Mouse (Mus musculus): ENCODE data around the gene Prtg.

Gene Prtg

DNA sequence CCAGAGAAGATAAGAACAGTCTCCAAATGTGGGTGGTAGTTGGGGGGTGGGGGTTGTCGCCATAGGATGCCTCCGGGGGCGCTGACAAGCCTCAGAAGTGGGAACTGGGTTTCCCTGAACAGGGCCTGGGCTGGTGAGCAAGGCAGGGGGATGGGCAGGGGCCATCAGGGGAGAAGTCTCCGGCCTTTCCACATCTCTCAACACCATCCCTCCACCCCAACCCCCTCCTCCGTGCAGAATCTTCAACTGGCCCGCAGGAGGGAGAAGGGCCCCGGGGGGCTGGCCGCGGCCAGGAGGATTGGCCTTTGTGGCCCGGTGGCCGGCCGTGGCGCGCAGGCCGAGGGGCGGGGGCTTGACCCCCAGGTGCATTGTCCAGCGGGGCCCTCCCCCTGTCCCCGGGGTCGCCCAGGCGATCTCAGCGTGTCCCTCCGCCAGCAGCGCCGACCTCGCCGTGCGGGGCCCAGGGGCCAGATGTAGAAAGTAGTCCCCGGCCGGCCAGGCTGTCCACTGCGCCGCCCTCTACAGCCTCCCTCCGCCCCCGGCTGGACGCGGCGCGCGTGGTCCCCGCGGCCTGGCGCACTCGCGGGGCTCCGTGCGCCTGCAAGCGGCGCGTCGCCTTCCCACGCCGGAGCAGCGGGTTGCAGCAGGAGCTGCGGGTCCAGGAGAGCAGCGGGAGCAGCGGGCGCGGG, at the start of gene Prtg:
Prtg (plus strand) TSS at position 144 of the 689 bp plus-strand sequence.
- DNase-seq (ENCODE audit: low spot score in 2 of 2), result peak; percentile 8 to 13

DNA sequence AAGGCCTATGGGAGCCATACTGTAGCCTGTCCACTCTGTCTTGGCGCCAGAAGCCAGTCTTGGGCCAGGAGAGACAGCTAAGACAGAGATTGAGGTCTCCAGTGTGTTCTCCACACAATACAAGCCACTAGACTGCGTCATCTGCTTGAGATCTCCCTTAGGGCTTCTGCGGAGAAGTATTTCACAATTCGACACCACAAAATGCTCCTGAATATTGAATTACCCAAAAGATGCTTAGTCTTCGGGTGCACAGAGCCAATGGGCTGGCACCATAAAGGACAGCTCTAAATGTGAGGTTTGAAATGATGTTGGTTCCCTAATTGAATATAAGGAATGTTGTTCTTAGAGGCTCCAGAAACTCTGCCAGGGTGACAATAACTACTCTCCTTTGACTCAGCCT, 49.5 kb upstream of the Prtg start:
- DNase-seq (ENCODE audit: low spot score in 2 of 2), result no peak

DNA sequence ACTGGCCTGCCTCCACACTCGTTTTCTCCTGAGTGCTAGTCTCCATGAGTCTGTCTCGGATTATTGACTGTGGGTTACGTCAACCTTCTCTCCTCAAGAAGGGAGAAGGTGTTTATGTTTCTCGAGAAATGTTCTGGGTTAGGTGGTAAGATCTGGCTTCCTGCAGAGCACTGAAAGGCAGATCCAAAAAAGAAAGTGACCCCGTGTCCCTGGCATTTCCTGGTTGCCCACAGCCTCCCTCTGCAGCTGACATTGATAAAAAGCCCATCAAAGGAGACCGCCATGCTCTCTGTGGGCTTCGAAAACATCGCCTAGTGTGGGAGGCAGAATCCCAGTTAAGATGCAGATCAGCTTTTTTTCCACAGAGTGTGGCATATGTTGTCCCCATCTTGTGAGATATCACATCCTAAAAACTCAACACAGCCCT, 48.0 kb upstream of the Prtg start:
- peak in 1 of 2 experiments; percentile 22 for DNase-seq (ENCODE audit: low spot score in 2 of 2)

DNA sequence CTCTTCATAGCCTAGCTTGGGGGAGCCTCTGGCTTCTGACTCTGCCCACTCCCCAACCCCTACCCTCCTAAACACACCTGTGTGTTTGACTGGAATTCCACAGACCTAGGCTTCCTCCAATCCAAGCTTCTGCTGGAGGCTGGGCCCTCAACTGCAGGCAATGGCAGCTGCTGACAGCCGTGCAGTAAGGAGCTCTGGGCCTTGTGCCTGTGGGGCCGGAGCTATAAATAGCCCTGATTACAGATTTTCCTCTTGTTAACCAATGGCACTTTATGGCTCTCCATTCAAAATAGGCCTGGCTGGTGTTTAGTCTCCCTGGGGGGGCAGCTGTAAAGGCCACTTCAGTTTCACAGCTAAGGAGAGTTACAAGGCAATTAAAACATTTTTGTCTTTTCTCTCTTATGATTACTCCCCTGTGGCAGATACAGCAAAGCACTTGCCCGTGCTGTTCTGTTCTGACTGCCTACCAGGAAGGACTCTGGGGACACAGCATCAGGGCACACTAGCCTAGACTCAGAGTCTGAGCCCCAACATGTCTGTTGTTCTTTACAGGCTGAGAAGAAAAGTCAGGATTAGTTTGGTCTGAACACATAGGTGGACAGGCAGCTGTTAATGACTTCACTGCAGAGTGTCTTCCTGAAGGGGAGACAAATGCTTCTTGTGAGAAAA, 43.5 kb upstream of the Prtg start:
- no peak for DNase-seq (ENCODE audit: low spot score in 2 of 2)

DNA sequence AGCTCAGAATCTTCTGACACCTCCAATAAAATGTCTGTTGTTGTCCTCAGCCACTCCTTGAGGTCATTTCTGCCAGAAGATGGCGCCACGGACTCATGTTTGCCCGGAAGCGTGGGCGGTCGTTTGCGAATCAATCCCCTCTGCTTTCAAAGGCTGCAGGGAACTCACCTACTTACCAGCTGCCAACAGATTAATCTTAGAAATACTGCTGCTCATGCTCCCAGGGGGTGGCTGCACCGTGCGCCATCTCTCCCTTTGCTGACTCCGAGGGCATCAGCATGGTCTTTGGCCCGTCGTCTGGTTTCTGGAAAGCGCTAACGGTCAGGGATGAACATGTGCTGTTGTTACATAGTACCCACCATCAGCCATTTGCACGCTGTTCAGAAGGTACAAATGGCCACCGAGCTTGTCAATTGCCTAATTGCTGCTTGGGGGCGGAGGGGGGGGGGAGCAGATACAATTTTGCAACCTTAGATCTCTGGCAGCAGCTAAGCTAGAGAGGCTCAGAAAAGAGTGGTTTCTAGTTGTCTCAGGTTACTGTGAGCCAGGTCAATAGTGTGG, 39.8 kb upstream of the Prtg start:
- peak; percentile 81 to 88 for DNase-seq (ENCODE audit: low spot score in 2 of 2)

DNA sequence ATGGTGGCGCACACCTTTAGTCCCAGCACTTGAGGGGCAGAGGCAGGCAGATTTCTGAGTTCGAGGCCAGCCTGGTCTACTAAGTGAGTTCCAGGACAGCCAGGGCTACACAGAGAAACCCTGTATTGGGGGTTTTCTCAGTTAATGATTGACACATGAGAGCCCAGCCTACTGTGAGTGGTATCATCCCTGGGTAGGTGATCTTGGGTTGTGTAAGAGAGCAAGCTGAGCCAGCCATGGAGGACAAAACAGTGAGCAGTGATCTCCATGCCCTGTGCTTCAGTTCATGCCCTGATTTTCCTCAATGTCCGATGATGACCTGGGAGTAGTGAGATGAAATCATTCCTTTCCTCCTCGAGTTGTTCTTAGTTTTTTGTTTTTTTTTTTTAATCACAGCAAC, 31.7 kb upstream of the Prtg start:
- DNase-seq (ENCODE audit: low spot score in 2 of 2), result no peak

DNA sequence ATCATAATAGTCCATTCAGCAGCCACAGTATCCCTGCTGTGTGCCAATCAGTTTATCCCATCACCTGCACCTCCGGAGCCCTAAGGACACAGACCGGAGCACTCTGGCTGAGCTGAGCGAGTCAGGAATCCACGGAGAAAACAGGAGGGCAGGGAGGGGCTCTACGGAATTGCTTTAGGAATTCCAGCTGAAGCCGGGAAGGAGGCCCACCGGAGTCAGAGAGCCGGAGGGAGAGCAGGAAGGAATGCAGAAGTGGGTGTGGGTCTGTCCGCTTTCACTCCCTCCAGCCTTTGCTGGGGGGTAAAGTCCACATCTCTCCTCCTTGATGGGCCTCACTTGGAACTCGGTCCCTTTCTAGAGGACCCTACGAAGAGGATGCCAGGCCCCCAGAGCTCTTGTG, 27.7 kb upstream of the Prtg start:
- no peak for DNase-seq (ENCODE audit: low spot score in 2 of 2)

DNA sequence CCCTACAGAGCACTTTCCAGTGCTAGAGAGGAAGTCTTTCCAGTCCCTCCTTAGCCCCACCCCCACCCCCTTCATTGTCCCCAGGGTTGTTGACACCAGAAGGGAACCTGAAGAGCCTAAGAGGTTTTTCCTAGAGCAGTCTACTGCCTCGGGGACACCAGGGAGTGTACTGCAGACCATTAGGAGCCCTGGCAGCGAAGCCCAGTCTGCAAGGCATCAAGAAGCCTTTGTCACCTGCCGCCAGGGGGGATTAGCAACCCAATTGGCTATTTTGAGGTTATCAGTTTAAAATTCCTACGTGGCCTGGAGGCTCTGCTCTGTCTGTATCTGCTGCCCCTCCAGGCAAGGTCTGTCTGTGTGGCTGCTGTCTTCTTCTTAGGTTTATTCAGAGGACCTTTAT, 26.9 kb upstream of the Prtg start:
- no peak for DNase-seq (ENCODE audit: low spot score in 2 of 2)

DNA sequence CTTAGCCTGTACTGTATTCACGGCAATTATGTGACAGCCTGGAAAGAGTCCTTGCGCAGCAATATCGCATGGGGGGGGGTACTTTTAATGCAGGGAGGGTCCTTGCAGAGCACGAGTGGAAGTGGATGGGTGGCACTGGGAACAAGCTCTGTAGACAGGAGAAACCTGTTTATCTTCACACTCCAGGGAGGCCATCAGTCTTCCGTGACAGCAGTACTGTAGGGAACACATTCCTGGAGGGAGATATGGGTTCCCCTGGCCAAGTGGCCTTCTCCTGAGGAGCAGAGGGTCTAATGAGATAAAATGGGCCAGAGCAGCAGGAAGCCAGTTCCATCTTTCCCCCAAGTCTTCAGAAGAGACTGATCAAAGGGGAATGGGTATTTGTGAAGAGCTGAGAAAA, 26.0 kb upstream of the Prtg start:
- no peak for DNase-seq (ENCODE audit: low spot score in 2 of 2)

DNA sequence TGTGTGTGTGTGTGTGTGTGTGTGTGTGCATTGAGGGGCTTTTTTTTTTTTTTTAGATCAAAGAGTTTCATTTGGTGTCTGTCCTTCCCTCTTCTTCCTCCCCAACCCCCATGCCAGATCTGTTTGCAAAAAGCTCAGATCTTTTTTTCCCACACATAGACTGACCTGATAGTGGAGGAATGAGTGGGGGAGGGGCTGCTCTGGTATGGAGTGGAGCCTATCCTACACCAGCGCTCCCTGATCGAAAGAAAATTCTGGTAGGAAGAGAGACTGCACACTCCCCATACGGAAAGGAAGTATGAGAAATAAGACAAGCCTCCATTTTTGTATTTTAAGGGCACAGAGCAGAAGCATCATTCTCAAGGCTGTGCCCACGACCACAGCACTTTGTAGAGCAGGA, 25.2 kb upstream of the Prtg start:
- no peak for DNase-seq (ENCODE audit: low spot score in 2 of 2)

DNA sequence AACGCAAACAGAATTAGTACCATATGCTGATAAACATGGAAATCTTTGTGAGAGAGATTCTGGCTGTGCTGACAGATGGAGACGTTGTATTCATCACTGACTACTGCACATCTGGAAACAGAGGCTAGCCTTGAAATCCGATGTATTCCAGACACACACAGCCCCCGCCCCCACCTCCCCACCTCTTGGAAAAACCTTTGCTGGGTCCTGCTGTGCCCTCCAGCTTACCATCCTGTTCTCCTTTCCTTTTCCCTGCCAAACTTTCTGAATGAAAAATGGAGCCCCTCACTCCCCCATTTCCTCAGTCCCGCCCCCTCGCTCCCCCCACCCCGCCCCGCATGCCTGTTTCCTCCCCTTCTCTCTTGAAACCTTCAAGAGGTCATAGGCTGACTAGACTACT, 24.6 kb upstream of the Prtg start:
- DNase-seq (ENCODE audit: low spot score in 2 of 2), result no peak

DNA sequence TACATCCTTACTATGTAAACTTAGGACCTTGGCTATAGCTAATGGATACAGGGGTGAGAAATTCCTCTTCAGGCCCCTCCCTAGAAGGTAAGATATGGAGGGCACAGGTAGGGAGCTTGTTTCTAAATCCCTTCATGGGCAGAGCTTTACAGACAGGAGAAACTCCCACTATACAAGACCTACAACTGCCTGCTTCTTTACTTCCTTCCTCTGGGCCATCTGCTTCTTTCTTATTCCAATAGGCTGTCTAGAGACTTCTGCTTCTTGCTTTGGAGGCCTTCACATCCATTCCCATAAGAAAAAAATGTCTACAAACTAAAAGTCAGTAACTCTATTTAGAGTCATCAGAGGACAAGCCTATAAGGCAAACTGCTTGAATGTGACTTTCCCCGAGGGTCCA, 18.9 kb upstream of the Prtg start:
- no peak for DNase-seq (ENCODE audit: low spot score in 2 of 2)

DNA sequence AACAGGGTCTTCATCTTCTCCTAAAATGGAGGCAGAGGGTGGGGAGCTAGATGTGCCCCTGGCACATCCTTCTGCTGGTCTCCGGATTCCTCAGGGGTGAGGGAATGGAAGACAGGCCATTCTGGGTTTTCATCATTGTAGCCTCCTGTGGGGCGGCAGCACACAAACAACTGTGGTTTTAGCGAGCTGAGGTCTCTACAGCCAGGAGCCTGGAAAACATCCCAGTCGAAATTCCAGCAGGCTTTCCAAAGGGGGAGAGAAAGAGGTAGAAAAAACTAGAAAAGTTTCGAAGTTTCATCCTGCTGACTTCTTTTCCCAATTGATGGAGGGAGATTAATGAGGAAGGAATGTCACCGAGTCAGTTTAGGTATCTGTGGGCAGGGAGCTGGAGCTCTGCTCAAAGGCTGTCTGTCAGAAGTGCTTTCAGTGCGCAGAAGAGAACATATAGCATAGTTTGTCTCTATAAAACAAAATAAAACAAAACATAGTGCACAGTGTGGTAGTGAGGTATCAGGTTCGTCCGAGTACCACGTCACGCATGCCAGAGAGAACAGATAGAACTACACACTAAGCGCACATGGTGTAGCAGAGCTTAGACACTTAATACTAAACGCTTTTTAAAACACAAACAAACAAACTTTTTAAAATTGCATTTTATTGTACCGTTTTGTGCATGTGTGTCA, 16.0 kb upstream of the Prtg start:
- DNase-seq (ENCODE audit: low spot score in 2 of 2), result no peak

DNA sequence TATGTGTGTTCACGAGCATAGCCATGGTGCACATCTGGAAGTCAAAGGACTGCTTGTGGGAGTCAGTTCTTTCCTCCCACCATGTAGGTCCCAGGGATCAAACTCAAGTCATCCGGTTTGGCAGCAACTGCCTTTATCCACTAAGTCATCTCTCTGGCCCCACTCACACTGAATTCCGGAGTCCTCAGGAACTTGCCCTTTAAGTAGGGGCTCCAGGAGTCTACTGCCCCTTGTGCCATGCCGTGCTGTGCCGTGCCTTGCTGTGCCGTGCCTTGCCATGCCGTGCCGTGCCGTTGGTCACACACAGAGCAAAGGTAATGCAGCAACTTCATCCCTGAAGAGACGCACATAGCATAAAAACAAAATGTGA, 15.5 kb upstream of the Prtg start:
- no peak for DNase-seq (ENCODE audit: low spot score in 2 of 2)

DNA sequence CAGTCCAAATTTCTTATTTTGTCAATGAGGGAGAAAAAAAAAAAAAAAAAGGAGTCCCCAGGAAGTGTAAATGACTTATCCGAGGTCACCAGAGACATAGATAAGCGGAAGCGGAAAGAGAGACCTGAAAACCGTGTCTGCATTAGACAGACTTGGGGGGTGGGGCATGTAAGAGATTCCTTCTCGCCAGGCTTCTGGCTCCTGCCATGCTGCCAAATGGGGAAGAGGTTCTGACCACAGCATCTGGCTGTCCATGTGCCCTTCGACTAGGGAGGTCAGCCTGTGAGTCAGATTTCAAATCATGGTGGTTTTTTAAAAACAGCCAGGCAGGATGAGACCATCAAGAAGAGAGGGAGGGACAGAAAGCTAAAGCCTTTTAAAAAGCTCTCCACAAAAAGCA, 15.0 kb upstream of the Prtg start:
- DNase-seq (ENCODE audit: low spot score in 2 of 2), result no peak

DNA sequence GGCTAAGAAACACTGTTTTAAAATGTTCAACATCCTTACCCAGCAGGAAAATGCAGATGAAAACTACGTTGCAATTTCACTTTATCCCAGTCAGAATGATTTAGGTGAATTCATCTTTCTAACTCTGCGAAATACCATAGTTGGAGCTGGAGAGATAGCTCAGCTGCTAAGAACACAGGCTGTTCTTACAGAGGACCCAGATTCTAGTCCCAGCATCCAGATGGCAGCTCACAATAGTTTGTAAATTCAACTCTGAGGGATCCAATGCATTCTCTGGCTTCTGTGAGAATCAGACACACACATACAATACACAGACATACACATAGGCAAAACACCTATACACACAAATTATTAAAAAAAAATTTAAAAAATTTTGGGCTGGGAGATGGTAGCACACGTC, 11.4 kb upstream of the Prtg start:
- no peak for DNase-seq (ENCODE audit: low spot score in 2 of 2)

DNA sequence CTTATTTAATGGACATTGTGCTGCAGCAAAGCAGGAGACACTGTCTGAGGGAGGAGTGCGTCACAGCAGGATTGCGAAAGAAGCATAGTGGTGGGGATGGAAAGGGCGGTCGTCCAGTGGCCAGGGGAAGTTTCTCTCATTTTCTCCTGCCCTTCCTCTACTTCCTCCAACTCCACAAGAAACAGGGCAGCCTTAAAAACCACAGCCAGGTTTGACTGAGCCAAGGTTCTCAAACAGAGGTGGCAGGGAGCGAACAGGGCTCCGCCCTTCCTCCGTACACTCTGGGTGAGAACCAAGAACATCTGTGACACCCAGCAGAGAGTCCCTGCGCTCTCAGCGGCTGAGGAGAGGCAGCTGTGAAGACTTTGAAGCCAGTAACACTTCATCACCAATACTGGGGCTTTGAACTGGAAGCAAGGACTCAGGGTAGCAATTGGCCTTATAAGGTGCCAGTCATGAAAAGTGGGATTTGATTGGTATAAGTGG, 9.5 kb upstream of the Prtg start:
- no peak for DNase-seq (ENCODE audit: low spot score in 2 of 2)

DNA sequence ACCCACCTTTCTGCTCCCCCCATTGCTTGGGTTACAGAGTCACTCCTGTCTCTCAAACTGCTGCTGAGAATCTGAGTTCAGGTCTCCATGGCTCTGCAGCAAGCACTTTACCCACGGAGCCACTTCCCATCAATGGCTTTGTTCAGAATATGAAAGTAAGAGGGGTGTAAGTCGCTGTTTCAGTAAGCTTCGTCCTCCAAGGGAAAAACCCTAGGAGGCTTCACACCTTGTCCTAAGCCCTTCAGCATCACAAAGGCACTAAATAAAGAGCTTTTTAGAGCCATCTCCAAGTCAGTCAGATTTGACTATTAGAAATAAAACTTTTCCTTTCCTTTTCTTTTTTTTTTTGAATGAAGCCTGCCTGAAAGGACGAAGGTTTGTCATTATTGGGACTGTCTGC, 3.4 kb upstream of the Prtg start:
- no peak for DNase-seq (ENCODE audit: low spot score in 2 of 2)

DNA sequence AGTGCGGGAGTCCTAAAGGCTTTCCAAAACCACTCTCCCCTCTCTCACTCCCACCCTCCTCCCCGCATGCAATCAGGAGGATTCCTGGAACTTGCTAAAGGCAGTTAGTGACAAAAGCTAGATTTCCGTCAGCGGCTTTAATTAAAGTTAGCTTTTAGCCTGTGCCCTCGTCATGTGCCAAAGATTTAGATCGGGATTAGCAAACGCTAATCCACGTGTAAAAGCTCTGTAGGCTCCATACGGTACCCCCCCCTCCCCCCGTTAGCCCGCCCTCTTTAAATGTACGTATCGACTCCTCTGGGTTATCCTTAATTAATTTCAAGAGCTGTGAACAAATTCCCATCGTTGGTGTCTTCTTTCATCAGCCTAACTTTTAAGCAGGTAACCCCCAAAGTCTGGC, 528 bp upstream of the Prtg start:
- DNase-seq (ENCODE audit: low spot score in 2 of 2), result no peak

DNA sequence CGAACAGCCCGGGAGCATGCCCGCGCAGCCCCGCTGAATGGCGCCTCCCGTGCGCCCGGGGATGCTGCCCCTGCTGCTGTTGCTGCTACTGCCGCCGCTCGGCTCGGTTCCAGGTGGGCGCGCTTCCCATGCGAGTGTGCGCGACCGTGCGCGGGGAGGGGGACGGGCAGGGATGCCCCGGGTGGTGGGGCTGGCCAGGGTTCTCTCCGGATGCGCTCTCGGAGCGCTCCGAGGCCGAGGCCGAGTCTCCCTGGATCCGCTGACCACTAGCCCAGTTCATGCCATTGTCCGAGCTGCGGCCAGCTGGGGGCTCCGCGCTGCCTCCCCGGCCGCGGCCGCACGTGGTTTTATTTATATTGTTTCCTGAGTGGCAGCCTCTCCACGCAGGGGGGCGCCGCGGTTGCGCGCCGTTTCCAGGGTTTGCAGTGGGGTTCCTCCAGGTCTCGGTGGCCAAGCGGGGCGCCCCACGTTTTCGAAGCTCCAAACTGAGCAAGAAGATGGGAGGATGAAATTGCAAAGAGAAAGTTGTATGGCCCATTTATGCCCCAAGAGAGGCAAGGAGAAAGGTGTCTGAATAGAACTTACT, 839 bp downstream of the Prtg start:
- peak; percentile 34 to 57 for DNase-seq (ENCODE audit: low spot score in 2 of 2)

DNA sequence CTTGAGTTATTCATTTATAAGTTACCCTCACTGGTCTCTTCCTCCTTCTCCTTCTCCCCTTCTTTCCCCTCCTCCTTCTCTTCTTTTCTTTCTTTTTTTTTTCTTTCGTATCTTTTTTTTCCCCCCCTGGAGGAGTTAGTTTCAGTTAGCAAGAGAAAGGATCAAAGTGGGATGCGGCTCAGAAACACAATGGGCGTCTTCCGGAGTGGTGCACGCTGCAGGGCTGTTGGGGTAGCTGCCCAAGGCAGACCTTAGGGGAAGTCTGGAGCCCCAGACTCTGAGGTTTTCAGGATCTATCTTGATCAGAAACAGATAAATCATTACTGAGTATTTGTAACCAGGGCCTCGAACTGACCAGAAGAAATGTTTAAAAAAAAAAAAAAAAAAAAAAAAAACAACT, 1.5 kb downstream of the Prtg start:
- no peak for DNase-seq (ENCODE audit: low spot score in 2 of 2)

DNA sequence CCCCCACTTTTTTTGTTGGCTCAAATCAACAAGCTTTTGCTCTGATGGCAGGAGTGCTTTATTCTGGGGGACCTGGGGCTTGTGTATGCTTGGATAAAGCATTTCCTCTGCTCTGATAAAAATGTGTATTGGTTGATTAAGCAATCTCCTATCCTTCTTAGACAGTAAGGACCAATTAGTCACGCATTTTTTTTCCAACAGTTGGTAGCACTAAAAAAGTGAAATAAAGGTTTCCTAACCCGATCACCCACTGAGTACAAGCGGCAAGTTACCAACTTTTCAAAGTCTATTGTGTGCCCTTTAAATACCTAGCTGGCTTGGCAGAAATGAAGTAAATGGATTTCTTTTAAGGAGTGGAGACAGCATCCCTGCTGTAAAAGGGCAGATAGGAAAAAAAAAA, 1.9 kb downstream of the Prtg start:
- DNase-seq (ENCODE audit: low spot score in 2 of 2), result no peak
